Mouse (Mus musculus) skeletal muscle tissue, adult 2 months (tissue): ENCODE results near the gene Hdac7.
A peak's percentile ranks its signal among the peaks of the same experiment; 100 is the strongest.

Source experiments
- DNase-seq: peaks from one replicate; pipeline ENCODE4 v3.0.0-alpha.2; 2012; ENCODE audit warnings: low read depth, low spot score

Hdac7 gene

GRCm38 (mm10) chr15:97854551-97854950 is 10.2 kb upstream of the Hdac7 start:
- DNase-seq: no peak

DNA sequence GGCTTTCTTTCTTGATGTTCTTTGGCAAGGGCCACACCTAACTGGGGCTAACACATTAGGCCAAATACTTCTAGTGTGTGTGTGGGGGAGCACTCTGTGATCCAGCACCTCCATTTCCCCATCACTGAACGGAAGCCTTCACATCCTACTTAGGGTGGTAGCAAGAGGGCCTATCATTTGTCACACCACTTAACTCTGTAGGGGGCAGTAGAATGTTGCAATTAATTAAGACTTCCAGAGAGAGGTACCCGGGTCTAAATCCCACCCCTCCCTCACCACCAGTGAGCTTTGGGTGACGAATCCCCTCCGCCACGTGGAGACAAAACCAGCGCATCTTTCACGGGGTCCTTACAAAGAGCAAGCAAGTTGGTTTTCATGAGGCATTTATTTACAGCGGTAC is 9.8 kb upstream of the Hdac7 start:
- no peak for DNase-seq

- DNase-seq: no peak
These were observed 8.0 kb upstream of the Hdac7 start for GRCm38 (mm10) chr15:97852291-97852690.

DNA sequence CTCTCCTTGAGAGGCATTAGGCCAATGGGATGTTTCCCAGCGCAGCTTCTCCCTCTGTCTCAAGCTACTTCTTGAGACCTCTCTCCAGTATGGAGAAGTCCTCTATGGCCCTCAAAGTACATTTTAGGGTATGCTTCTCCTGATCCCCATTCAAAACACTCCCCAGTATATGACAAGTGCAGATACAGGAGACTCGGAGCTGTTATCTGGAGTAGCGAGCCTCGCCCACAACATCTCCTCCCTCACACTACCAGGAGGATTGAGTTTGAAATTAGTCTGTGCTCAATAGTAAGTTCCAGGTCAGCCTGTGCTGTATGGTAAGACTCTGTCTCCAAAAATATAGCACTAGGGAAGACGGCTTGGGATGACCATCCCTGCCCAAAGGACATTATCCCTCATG is 6.7 kb upstream of the Hdac7 start:
- no peak for DNase-seq

GRCm38 (mm10) chr15:97850441-97850840 is 6.1 kb upstream of the Hdac7 start:
- no peak for DNase-seq

DNA sequence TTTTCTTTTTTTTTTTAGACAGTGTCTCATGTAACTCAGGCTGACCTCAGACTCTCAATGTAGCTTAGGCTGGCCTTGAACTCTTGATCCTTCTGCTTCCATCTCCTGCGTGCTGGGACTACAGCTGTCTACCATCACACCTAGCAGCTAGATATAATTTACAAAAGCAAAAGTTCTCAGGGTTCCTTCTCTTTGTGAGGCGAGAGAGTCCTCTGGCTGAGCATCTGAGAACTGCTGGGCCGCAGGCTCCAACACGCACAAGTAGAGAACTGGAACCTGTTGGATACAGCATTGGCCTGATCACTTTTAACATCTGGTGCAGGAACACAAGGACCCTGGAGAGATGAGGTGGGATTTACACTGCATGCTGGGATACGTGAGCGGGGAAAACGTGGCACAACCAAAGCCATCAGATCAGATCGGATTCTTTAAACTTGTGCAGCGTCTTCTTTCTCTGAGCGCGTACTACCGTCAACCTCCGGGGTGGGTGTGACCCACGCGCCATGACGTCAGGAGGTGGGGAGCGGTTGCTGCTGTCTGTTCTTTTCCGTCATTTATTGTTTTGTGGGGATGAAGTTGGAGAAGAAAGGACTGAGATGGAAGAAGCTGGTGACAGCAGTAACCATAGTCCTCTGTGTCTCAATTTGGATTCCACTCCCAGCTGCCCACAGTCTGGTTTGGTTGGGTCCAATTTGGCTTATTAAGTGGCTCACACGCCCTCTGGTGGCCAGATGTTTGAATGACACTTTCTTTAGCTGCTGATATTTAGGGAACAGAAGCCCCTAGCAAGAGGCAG is 5.0 kb upstream of the Hdac7 start:
- peak; percentile 87 for DNase-seq

DNA sequence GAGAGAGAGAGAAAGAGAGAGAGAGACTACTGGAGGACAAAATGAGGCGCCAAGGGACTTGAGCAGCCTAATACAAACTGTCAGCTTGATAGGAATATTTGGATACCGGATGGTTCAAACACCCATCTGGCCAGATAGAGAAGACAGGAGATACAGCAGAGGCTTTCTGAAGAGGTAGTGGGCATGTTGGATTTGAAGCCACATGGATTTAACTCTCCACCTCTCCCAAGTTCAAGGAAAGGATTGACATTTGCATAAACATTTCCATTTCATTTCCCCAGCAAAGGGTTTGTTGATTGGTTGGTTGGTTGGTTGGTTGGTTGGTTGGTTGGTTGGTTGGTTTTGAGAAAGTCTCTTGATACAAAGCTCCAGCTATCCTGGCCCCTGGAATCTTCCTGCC is 3.6 kb upstream of the Hdac7 start:
- DNase-seq: no peak

DNA sequence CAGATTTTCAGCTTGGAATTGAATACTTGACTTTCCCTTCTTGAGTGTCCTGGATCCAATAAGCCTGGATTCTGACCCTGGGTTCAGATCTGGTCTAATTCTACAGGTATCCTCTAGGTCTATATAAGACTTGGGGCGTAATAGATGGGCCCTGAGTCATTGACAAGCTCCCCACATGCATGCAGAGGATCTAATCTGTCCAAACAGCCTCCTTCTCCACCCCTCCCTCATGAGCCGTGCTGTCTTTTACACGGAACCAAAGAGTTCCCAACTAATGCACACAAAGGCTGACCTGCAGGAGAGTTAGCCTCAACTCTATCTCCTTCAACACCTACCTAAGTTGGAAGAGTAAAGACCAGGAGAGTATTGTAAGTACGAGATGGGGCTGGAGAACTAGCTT is 3.0 kb upstream of the Hdac7 start:
- no peak for DNase-seq

- no peak for DNase-seq
These were observed 2.0 kb upstream of the Hdac7 start for GRCm38 (mm10) chr15:97846121-97846882.

GRCm38 (mm10) chr15:97843247-97843651 is 1.1 kb downstream of the Hdac7 start:
- no peak for DNase-seq

GRCm38 (mm10) chr15:97842058-97842457 is 2.2 kb downstream of the Hdac7 start:
- no peak for DNase-seq

GRCm38 (mm10) chr15:97841383-97841782 is 2.9 kb downstream of the Hdac7 start:
- DNase-seq: no peak

GRCm38 (mm10) chr15:97840781-97841180 is 3.5 kb downstream of the Hdac7 start:
- no peak for DNase-seq

GRCm38 (mm10) chr15:97839991-97840455 is 4.3 kb downstream of the Hdac7 start:
- DNase-seq: peak; percentile 84

DNA sequence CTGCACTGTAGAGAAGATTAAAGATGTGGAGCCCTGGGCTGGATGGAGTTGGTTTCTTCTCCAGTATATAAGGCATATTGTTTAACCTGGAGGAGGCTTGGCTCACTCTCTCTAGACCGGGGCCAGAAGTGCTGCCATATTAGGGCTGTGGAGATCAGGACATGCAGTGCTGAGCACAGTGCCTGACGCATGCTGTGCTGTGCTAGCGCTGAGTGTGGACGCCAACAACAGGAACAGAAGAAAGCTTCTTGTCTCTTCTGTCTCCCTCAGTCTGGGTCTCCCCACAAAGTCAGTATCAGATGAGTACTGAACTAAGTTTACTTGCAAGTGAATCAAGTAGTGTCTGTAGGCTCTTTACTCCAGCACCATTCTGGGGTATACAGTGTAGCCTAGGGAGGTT is 4.8 kb downstream of the Hdac7 start:
- no peak for DNase-seq

DNA sequence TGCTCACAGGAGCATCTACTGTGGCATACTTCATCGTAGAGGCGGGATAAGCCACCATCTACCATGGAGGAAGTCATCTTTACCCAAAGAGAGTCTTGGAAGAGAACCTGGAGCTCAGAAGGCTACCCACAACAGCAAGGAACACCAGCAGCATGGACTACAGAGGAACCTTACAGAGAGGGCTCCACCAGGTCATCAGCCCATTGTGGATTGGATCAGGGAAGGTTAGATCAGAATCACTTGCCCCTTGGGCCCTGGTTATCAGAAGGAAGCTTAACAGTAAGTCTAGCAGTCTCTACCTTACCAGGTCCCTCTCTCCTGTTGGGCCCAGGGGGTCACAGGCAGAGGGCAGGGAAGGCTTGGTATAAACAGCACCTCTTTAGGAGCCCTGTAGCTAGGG is 5.3 kb downstream of the Hdac7 start:
- DNase-seq: no peak

DNA sequence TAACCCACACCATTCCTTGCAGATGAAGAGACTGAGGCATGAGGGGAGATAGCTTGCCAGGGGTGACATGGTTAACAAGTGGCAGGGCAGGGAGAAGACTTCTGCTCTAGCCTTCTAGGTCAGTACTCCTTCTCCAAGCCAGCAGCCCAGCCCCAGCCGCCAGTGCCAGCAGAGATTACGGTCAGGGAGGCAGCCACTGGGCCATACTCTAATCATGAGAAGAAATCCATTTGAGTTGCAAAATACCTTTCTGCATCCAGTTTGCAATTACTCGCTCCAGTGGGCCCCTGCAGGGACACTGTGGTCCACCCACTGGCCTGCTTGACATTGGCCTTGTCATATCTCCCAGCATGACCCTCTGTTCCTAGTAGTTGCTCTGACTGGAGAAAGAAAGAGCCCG is 5.9 kb downstream of the Hdac7 start:
- no peak for DNase-seq

DNA sequence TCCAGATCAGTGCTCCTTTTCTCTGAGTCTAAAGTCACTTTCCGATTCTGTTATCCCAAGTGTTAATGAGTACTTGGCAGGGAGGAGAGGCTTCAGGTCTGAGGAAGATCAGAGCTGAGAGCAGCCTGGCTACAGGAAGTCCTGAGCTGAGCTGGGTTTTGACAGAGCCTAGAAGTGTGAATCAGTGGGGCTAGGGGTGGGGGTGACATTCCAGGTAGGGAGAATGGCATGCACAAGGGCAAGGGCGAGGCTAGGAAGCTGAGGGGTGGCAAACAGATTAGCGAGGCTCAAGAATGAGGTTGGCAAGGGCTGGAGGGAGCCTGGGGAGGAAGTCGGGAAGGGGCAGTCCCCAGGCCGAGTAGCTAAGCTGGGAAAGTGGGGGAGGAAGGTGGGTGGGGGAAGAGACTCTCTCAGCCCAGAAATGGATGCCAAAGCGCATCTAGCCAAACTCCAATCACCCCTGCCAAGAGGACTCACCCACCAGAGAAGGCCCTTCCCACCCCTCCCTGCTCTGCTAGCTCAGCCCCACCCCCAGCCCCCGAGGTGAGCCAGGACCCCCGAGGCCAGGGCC is 6.7 kb downstream of the Hdac7 start:
- DNase-seq: no peak

DNA sequence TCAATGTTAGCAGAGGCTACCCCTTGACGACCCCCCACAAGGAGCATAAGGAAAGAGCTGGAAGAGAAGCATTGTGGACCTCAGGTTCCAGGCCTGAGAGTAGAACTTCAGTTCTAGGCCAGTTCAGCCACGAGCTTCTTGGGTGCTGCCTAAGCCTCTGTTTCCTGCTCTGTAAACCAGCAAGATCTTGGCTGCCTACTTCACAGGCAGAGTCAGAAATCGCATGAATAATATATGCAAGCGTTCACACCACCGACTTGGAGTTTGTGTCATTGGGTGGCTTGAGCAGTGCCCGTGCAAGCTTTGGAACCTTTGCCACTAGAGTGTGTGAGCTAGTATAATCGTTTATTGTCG is 7.4 kb downstream of the Hdac7 start:
- no peak for DNase-seq

DNA sequence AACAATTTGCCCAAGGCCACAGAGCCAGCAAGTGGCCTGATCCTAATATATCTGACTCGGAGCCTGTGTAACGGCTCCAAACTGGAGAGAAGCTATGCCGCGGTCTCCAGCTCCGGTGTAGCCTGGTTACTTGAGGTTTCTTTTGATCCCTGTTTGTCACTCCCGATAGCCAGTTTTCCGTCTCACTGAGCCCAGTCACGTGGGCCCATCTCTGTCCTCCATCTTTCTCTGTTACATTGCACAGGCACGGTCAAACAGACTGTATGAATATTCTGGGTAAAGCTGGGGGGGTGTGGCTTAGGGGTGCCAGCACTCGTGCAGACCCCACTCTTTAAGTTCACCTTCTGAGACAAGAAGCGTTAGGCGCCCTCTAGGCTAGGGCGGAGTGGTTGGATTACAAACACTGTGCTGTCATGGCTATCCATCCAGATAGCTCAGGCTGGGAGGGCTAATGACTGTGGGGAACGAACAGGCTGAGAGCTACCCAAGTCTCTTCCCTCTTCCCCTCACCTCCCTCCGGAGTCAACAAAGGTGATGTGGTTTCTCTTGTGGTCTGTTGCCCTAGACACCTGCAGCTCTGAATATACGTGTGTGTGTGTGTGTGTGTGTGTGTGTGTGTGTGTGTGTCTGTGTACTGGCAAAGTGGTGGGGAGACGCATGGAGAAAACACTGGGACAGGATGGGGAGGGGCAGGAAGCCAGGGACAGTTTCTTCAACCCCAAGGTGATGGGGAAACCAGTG is 8.0 kb downstream of the Hdac7 start:
- no peak for DNase-seq

- DNase-seq: no peak
These were observed 11.4 kb downstream of the Hdac7 start for GRCm38 (mm10) chr15:97832764-97833479.
